In the genomic region with DNA sequence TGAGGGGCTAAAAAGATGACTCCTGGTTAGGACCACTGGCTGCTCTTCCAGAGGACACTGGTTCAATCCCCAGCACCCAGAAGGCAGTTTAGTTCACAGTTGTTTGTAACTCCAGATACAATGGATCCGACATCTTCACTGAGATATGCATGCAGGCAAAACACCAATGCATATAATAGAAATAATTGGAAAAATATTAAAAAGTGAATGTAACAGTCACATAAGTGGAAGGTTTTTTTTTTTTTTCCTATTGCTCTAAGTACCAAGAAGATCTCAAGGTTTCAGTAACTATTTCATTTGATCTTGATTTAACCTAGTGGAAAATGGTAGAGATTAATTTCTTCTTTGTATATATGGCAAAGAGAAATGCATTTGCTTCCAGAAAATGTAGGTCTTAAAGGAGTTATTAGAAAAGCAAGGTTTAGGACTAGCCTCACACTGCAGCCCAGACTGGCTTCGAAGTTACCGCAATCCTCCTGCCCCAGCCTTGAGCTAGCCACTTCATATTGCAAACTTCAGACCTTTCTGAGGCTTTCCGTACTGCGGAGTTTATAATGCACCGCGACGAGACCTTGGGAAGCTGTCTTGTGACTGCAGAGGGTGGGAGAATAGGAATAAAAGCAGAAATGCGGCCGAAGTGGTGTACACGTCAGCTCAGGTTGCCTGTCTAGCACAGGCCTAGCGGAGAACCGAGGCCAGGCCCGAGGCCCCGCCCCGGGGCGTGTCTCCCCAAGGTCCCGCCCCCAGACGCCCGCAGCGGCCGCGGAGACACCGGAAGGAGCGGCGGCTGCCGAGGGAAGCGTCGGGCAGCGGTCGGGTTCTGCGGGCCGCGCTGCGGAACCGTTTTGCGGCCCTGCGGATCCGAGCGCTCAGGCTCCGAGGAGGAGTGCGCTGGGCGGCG, we compare ENCODE assay signal across 8 mouse cellular contexts. TPM values are rescaled to one million over a fixed set of nuclear protein-coding genes. Genes with fewer than 3 reads are reported as not detected.
DNase-seq lines count a peak whose midpoint lies in the region; ATAC-seq and TF ChIP-seq lines count a peak whose summit lies in the region.

A gene (plus strand): TSS at position 747 of the 901 bp plus-strand sequence.

- peak; percentile 97 for ATAC-seq in forebrain, embryonic 12.5 days (ENCODE audit: low FRiP score)
- peak; percentile 98 for ATAC-seq in heart, postnatal 0 days (ENCODE audit: insufficient read depth, low read depth)
- ATAC-seq in liver, embryonic 16.5 days (ENCODE audit: low read depth), result peak; percentile 96
- ATAC-seq in neural tube, embryonic 13.5 days (ENCODE audit: low read depth), result peak; percentile 97

- H3K4me1 ChIP-seq in CH12.LX (ENCODE audit: control insufficient read depth in 1 of 2, insufficient read depth in 2 of 2), result peaks cover 3 to 20% of the 10 kb centered on the region in 2 experiments
- H3K4me1 ChIP-seq in forebrain, embryonic 12.5 days, result peaks cover 25% of the 10 kb centered on the region
- H3K4me1 ChIP-seq in heart, postnatal 0 days (ENCODE audit: control insufficient read depth, insufficient read depth), result peaks cover 9% of the 10 kb centered on the region; the same call in 1 of the 2 replicates
- peaks cover 20% of the 10 kb centered on the region for H3K4me1 ChIP-seq in liver, embryonic 16.5 days (ENCODE audit: control insufficient read depth, low read depth, low read length)
- peaks cover 35% of the 10 kb centered on the region for H3K4me1 ChIP-seq in neural tube, embryonic 13.5 days (replicated peaks)
- peaks cover 4% of the 10 kb centered on the region for H3K4me1 ChIP-seq in testis, adult 2 months (ENCODE audit: control insufficient read depth, insufficient read depth, low read length)

- TF ChIP-seq RAD21 in CH12.LX (IDR thresholded peaks at IDR 0.05; ENCODE audit: low read depth, low read length), result no peak

- H3K36me3 ChIP-seq in CH12.LX (replicated peaks in 1 of 2; ENCODE audit: control insufficient read depth in 1 of 2, insufficient read depth in 1 of 2, low read length in 1 of 2), result peaks cover 0 to 17% of the 10 kb centered on the region in 2 experiments
- H3K36me3 ChIP-seq in forebrain, embryonic 12.5 days (replicated peaks), result no peaks in the 10 kb centered on the region
- H3K36me3 ChIP-seq in heart, postnatal 0 days (replicated peaks; ENCODE audit: control insufficient read depth, insufficient read depth, low read length), result 0 out of 2 replicates have a peak, but pooled peaks cover 5% of the 10 kb centered on the region
- H3K36me3 ChIP-seq in liver, embryonic 16.5 days (ENCODE audit: control insufficient read depth, insufficient read depth), result no peaks in the 10 kb centered on the region
- no peaks in the 10 kb centered on the region for H3K36me3 ChIP-seq in neural tube, embryonic 13.5 days
- H3K36me3 ChIP-seq in testis, adult 2 months (ENCODE audit: control insufficient read depth, insufficient read depth, low read length), result no peaks in the 10 kb centered on the region

- 9% methylated on average over 28 of the region's 44 CpGs for WGBS in forebrain, embryonic 12.5 days
- 7% methylated on average over 42 of the region's 44 CpGs for WGBS in heart, postnatal 0 days
- WGBS in liver, embryonic 16.5 days (ENCODE audit: insufficient replicate concordance), result 9% methylated on average over 30 of the region's 44 CpGs
- 6% methylated on average over 38 of the region's 44 CpGs for WGBS in neural tube, embryonic 13.5 days

- H3K79me2 ChIP-seq in CH12.LX (replicated peaks; ENCODE audit: control insufficient read depth, extremely low read depth, insufficient read depth, poor library complexity, severe bottlenecking), result peaks cover 38% of the 10 kb centered on the region

- in situ Hi-C loops in CH12.LX (cut with MboI; ENCODE audit: low pct_ligation_motif_present, low pct_unique_long_range_greater_than_20kb, low sequenced_read_pairs), result no loop called here

- TF ChIP-seq CTCF in CH12.LX (conservative IDR thresholded peaks at IDR 0.05 in 1 of 2, IDR thresholded peaks at IDR 0.05 in 1 of 2; ENCODE audit: low read depth in 2 of 2, low read length in 2 of 2), result no peak
- TF ChIP-seq CTCF in heart, postnatal 0 days (IDR thresholded peaks at IDR 0.05; ENCODE audit: low read depth), result no peak
- no peak for TF ChIP-seq CTCF in testis, adult 2 months (IDR thresholded peaks at IDR 0.05; ENCODE audit: control insufficient read depth, insufficient read depth, insufficient replicate concordance, low read depth, low read length)

- no peak for TF ChIP-seq EP300 in CH12.LX (IDR thresholded peaks at IDR 0.05; ENCODE audit: low read length)
- no peak for TF ChIP-seq EP300 in heart, postnatal 0 days (IDR thresholded peaks at IDR 0.05; ENCODE audit: low read depth)

- dilution Hi-C loops in CH12.LX (cut with MboI; ENCODE audit: extremely low pct_ligation_motif_present, extremely low pct_unique_long_range_greater_than_20kb, low sequenced_read_pairs), result no loop called here

- peak within 1 kb of the TSS; percentile 69 to 72 (median 72) for H3K4me3 ChIP-seq in CH12.LX (replicated peaks in 1 of 3; ENCODE audit: low read depth in 2 of 3, low read length in 2 of 3, poor library complexity in 1 of 3)
- H3K4me3 ChIP-seq in forebrain, embryonic 12.5 days (replicated peaks), result peak within 1 kb of the TSS; percentile 78
- H3K4me3 ChIP-seq in heart, postnatal 0 days (ENCODE audit: low read depth, low read length), result peak within 1 kb of the TSS; percentile 61
- H3K4me3 ChIP-seq in liver, embryonic 16.5 days (ENCODE audit: low read depth, low read length), result peak within 1 kb of the TSS; percentile 86
- H3K4me3 ChIP-seq in neural tube, embryonic 13.5 days, result peak within 1 kb of the TSS; percentile 74
- peak within 1 kb of the TSS; percentile 79 for H3K4me3 ChIP-seq in testis, adult 2 months (ENCODE audit: control insufficient read depth, low read depth, low read length)

- peak within 1 kb of the TSS; percentile 91 for H3K9ac ChIP-seq in CH12.LX (ENCODE audit: insufficient read depth, low read depth)
- H3K9ac ChIP-seq in forebrain, embryonic 12.5 days, result peak within 1 kb of the TSS; percentile 71
- peak within 1 kb of the TSS; percentile 90 for H3K9ac ChIP-seq in heart, postnatal 0 days (replicated peaks; ENCODE audit: low read depth, low read length)
- peak within 1 kb of the TSS; percentile 82 for H3K9ac ChIP-seq in liver, embryonic 16.5 days (ENCODE audit: low read depth, low read length)
- H3K9ac ChIP-seq in neural tube, embryonic 13.5 days, result peak within 1 kb of the TSS; percentile 95

- no peaks in the 10 kb centered on the region for H3K27me3 ChIP-seq in CH12.LX (replicated peaks)
- H3K27me3 ChIP-seq in forebrain, embryonic 12.5 days, result no peaks in the 10 kb centered on the region
- H3K27me3 ChIP-seq in heart, postnatal 0 days (ENCODE audit: control insufficient read depth, insufficient read depth, low read length), result no peaks in the 10 kb centered on the region
- no peaks in the 10 kb centered on the region for H3K27me3 ChIP-seq in liver, embryonic 16.5 days (ENCODE audit: control insufficient read depth, insufficient read depth, low read depth, low read length)
- no peaks in the 10 kb centered on the region for H3K27me3 ChIP-seq in neural tube, embryonic 13.5 days
- no peaks in the 10 kb centered on the region for H3K27me3 ChIP-seq in testis, adult 2 months (ENCODE audit: control insufficient read depth, insufficient read depth, low read length)

- TF ChIP-seq POLR2A in CH12.LX (IDR thresholded peaks at IDR 0.05; ENCODE audit: low read depth, low read length), result peak; percentile 100
- peak; percentile 71 for TF ChIP-seq POLR2A in testis, adult 2 months (IDR thresholded peaks at IDR 0.05; ENCODE audit: control insufficient read depth, low read depth, low read length)

- DNase-seq in CH12.LX (ENCODE audit: extremely low read depth), result peak; percentile 91
- DNase-seq in c-Kit-positive CD71-positive TER-119-negative erythroid progenitor cells, embryonic 14.5 days (ENCODE audit: low read depth), result peak; percentile 70
- peak; percentile 86 for DNase-seq in heart, postnatal 0 days (ENCODE audit: low spot score)
- DNase-seq in kidney, postnatal 4 days, result peak; percentile 96 to 97

- H3K27ac ChIP-seq in CH12.LX (ENCODE audit: insufficient read depth, low read depth), result peak within 1 kb of the TSS; percentile 9; the same call in 1 of the 2 replicates
- H3K27ac ChIP-seq in forebrain, embryonic 12.5 days, result peak within 1 kb of the TSS; percentile 63
- H3K27ac ChIP-seq in heart, postnatal 0 days (ENCODE audit: low read depth), result peak within 1 kb of the TSS; percentile 86
- H3K27ac ChIP-seq in liver, embryonic 16.5 days (ENCODE audit: low read length), result peak within 1 kb of the TSS; percentile 92
- H3K27ac ChIP-seq in neural tube, embryonic 13.5 days (replicated peaks), result peak within 1 kb of the TSS; percentile 90
- peak within 1 kb of the TSS; percentile 29 for H3K27ac ChIP-seq in testis, adult 2 months (ENCODE audit: control insufficient read depth, insufficient read depth, low read depth, low read length)

- no peaks in the 10 kb centered on the region for H3K9me3 ChIP-seq in CH12.LX (replicated peaks; ENCODE audit: low read length)
- no peaks in the 10 kb centered on the region for H3K9me3 ChIP-seq in forebrain, embryonic 12.5 days
- H3K9me3 ChIP-seq in heart, postnatal 0 days (replicated peaks; ENCODE audit: control insufficient read depth, low read length), result no peaks in the 10 kb centered on the region
- no peaks in the 10 kb centered on the region for H3K9me3 ChIP-seq in liver, embryonic 16.5 days (replicated peaks; ENCODE audit: control insufficient read depth, low read length)
- H3K9me3 ChIP-seq in neural tube, embryonic 13.5 days, result no peaks in the 10 kb centered on the region

- H3K4me2 ChIP-seq in CH12.LX (ENCODE audit: insufficient read depth, low read depth, poor library complexity, severe bottlenecking), result peak within 1 kb of the TSS; percentile 96
- H3K4me2 ChIP-seq in forebrain, embryonic 12.5 days, result peak within 1 kb of the TSS; percentile 54
- peak within 1 kb of the TSS; percentile 66 for H3K4me2 ChIP-seq in heart, postnatal 0 days (ENCODE audit: low read depth, low read length)
- peak within 1 kb of the TSS; percentile 71 for H3K4me2 ChIP-seq in liver, embryonic 16.5 days (ENCODE audit: low read depth, low read length)
- H3K4me2 ChIP-seq in neural tube, embryonic 13.5 days, result peak within 1 kb of the TSS; percentile 64

TF ChIP-seq in CH12.LX, 34 proteins besides CTCF, POLR2A, EP300 and RAD21 (continues in another document):
- no peak for TF ChIP-seq ZKSCAN1 (IDR thresholded peaks at IDR 0.05; ENCODE audit: borderline replicate concordance, low read depth, low read length)
- TF ChIP-seq TBP (conservative IDR thresholded peaks at IDR 0.05; ENCODE audit: low read depth, low read length), result peak; percentile 88

RNA-seq across cellular contexts. Expression of the gene that starts here (rescaled TPM):
- total RNA-seq in CH12.LX (2012; rRNA removed), result 48.8 and 48.9 TPM in 2 replicates
- 54.7 and 65.5 TPM in 2 replicates for total RNA-seq in CH12.LX (2014; rRNA removed)
- 35.8 and 38.3 TPM in 2 replicates for polyA plus RNA-seq in CH12.LX (2012; ENCODE audit: insufficient read length, low read depth)
- polyA plus RNA-seq in forebrain, embryonic 12.5 days (2016; fragmentation: Nextera tagmentation; extraction: Ambion mirVana), result 67.4 and 72.9 TPM in 2 replicates
- total RNA-seq in heart, postnatal 0 days (2014; rRNA removed; ENCODE audit: low replicate concordance), result 16.6 and 21.7 TPM in 2 replicates
- polyA plus RNA-seq in heart, postnatal 0 days (2015; fragmentation: Nextera tagmentation; extraction: Ambion mirVana), result 16.4 and 17.2 TPM in 2 replicates
- 20.2 and 22.0 TPM in 2 replicates for polyA plus RNA-seq in liver, embryonic 16.5 days (2015; fragmentation: Nextera tagmentation; extraction: Ambion mirVana)
- polyA plus RNA-seq in neural tube, embryonic 13.5 days (2015; fragmentation: Nextera tagmentation; extraction: Ambion mirVana), result 87.9 and 104 TPM in 2 replicates
- polyA plus RNA-seq in testis, adult 2 months (2012; rRNA removed), result 6.3 and 6.5 TPM in 2 replicates

Comparison
In these comparisons a context has a peak if more than half of its experiments do, and no peak if none do; other contexts are left out.
1. Peak in every context shown above with its lines: DNase-seq, ATAC-seq, H3K4me3 ChIP-seq and H3K27ac ChIP-seq.
2. H3K27ac ChIP-seq: peak in every context shown above with its lines; median percentile 92 in liver, embryonic 16.5 days; 90 in neural tube, embryonic 13.5 days; 86 in heart, postnatal 0 days; 63 in forebrain, embryonic 12.5 days; 29 in testis, adult 2 months; 9 in CH12.LX.